Comparison of ENCODE assay signal across 1 mouse cellular context in the genomic region with DNA sequence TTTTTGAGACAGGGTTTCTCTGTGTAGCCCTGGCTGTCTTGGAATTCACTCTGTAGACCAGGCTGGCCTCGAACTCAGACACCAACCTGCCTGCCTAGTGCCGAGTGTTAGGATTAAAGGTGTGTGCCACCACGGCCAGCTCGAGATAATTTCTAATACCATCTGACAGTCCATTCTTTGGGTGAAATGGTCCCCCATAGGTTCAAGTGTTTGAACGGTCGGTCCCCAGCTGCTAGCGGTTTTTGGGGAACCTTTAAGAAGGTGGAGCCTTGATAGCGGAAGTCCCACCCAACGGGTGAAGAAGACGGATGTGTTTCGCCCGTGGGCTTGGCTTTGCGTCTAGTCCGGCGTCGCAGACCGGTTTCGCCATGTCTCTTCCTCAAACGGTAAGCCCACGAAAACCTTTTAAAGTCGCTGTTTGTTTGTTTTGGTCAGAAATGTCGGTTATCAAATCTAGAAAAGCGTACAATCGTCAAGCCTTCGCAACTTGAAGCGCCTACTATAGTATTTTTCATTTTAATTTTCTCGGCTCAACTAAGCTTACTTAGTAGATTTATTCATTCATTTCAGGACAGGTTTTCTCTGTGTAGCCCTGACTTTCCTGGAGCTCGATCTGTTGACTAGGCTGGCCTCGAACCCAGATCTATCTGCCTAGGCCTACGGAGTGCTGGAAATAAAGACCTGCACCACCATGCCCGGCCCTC.
TF ChIP-seq lines count a peak whose summit lies in the region.

No protein-coding gene starts in this region.

TF ChIP-seq in MEL, 35 proteins besides CTCF, POLR2A, EP300 and RAD21 (continued from another document):
- peak; percentile 87 for TF ChIP-seq HCFC1 (IDR thresholded peaks at IDR 0.05; ENCODE audit: low read depth, low read length)
- peak; percentile 87 for TF ChIP-seq ELF1 (IDR thresholded peaks at IDR 0.05; ENCODE audit: low read depth, low read length)
- peak; percentile 59; the same call in 1 of the 2 replicates for TF ChIP-seq ETS1 (IDR thresholded peaks at IDR 0.05; ENCODE audit: low read depth, low read length)
- TF ChIP-seq CHD1 (IDR thresholded peaks at IDR 0.05; ENCODE audit: low read depth, low read length): 0 out of 2 replicates have a peak, but pooled peaks have one; percentile 60
- no peak for TF ChIP-seq SMC3 (IDR thresholded peaks at IDR 0.05; ENCODE audit: low read depth, low read length)
- TF ChIP-seq MAX (IDR thresholded peaks at IDR 0.05; ENCODE audit: low read length): peak; percentile 56; the same call in 1 of the 2 replicates
- peak; percentile 94 for TF ChIP-seq SIN3A (IDR thresholded peaks at IDR 0.05; ENCODE audit: low read length)
- peak; percentile 93 for TF ChIP-seq NELFE (IDR thresholded peaks at IDR 0.05; ENCODE audit: low read depth, low read length)
- peak; percentile 91 for TF ChIP-seq ZMIZ1 (IDR thresholded peaks at IDR 0.05; ENCODE audit: low read depth, low read length)
- TF ChIP-seq POLR2AphosphoS2 (IDR thresholded peaks at IDR 0.05; ENCODE audit: low read length): peak; percentile 83; the same call in 1 of the 2 replicates
- no peak for TF ChIP-seq MAZ (IDR thresholded peaks at IDR 0.05; ENCODE audit: low read depth, low read length)
- TF ChIP-seq TBP (IDR thresholded peaks at IDR 0.05; ENCODE audit: low read depth, low read length): peak; percentile 95
- TF ChIP-seq MXI1 (IDR thresholded peaks at IDR 0.05; ENCODE audit: low read depth, low read length): peak; percentile 86
TF ChIP-seq in MEL: peak in this region for 11.
